Mouse (Mus musculus): ENCODE measurements at regions not wholly inside any gene's neighbourhood (a gene's known extent, or its start where the extent isn't known, plus 50 kb on each side); places are given as distances from the start of the nearest gene placed in this dataset.
"Not testable (repeated sequence)": the region's sequence is repeated elsewhere in the genome, so short reads cannot be mapped to it uniquely, and the experiment has no call there.

- H3K9ac ChIP-seq, result no peak overlapping the region
- ATAC-seq (replicated peaks; ENCODE audit: insufficient number of reproducible peaks, insufficient read depth, low FRiP score, low read depth), result no peak
- 28% methylated on average over 2 of the region's 2 CpGs for WGBS
- no peak overlapping the region for H3K4me2 ChIP-seq
- H3K4me3 ChIP-seq, result no peak overlapping the region
- H3K4me1 ChIP-seq (replicated peaks), result no peaks in the 10 kb centered on the region
- H3K9me3 ChIP-seq (replicated peaks), result no peaks in the 10 kb centered on the region
- no peak overlapping the region for H3K27ac ChIP-seq
- H3K36me3 ChIP-seq, result no peaks in the 10 kb centered on the region
- H3K27me3 ChIP-seq, result no peaks in the 10 kb centered on the region
These were observed 233.9 kb downstream of the Phf3 start for GRCm38 (mm10) chr1:30639807-30640206.

GRCm38 (mm10) chr1:30632760-30633159 lies 241.0 kb downstream of the Phf3 start:
- Histone ChIP-seq H3K4me2 (no peak overlapping the region), H3K27ac (no peak overlapping the region), H3K36me3 (no peaks in the 10 kb centered on the region), H3K4me3 (no peak overlapping the region), H3K27me3 (no peaks in the 10 kb centered on the region), H3K9ac (no peak overlapping the region), H3K4me1 (replicated peaks) (no peaks in the 10 kb centered on the region), H3K9me3 (replicated peaks) (no peaks in the 10 kb centered on the region)
- 56% methylated on average over 1 of the region's 1 CpGs for WGBS
- ATAC-seq (replicated peaks; ENCODE audit: insufficient number of reproducible peaks, insufficient read depth, low FRiP score, low read depth), result no peak

GRCm38 (mm10) chr1:30627796-30628195 lies 245.9 kb downstream of the Phf3 start:
- H3K9ac ChIP-seq; H3K27ac ChIP-seq; H3K36me3 ChIP-seq; H3K4me1 ChIP-seq (replicated peaks); H3K4me2 ChIP-seq; ATAC-seq (replicated peaks; ENCODE audit: insufficient number of reproducible peaks, insufficient read depth, low FRiP score, low read depth); H3K9me3 ChIP-seq (replicated peaks); H3K27me3 ChIP-seq; H3K4me3 ChIP-seq: not testable (repeated sequence)
- WGBS, result 67% methylated on average over 5 of the region's 5 CpGs

- no peak for ATAC-seq (replicated peaks; ENCODE audit: insufficient number of reproducible peaks, insufficient read depth, low FRiP score, low read depth)
- Histone ChIP-seq H3K27me3 (no peaks in the 10 kb centered on the region), H3K4me3 (no peak overlapping the region), H3K4me1 (replicated peaks) (no peaks in the 10 kb centered on the region), H3K9ac (no peak overlapping the region), H3K36me3 (no peaks in the 10 kb centered on the region), H3K9me3 (replicated peaks) (no peaks in the 10 kb centered on the region), H3K4me2 (0 out of 2 replicates have a peak overlapping the region, but pooled peaks have one; percentile 8), H3K27ac (no peak overlapping the region)
- WGBS, result 29% methylated on average over 7 of the region's 7 CpGs
These were observed 278.5 kb downstream of the Phf3 start for GRCm38 (mm10) chr1:30595122-30595730.

DNA sequence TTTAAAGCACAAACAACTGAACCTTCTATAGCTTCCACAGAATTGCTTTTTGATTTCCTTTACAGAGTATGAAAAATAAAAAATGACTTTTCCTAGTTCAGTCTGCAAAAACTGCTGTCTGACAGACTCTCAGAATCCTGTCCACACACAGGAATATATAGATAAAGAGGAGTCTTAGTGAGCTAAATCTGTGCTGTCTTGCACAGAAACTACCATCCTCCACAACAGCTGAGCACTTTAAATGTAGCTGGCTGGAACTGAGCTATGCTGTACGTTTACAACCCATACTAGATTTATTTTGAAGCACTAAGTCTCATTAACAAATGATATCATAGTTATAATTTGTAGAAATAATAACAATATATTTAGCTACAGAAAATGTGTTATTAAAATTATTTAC lies 279.7 kb downstream of the Phf3 start:
- H3K9me3 ChIP-seq (replicated peaks), result no peaks in the 10 kb centered on the region
- H3K9ac ChIP-seq, result no peak overlapping the region
- H3K4me3 ChIP-seq, result no peak overlapping the region
- no peaks in the 10 kb centered on the region for H3K27me3 ChIP-seq
- H3K36me3 ChIP-seq, result no peaks in the 10 kb centered on the region
- no peaks in the 10 kb centered on the region for H3K4me1 ChIP-seq (replicated peaks)
- H3K4me2 ChIP-seq, result no peak overlapping the region
- WGBS, result 40% methylated on average over 1 of the region's 1 CpGs
- H3K27ac ChIP-seq, result no peak overlapping the region
- no peak for ATAC-seq (replicated peaks; ENCODE audit: insufficient number of reproducible peaks, insufficient read depth, low FRiP score, low read depth)

DNA sequence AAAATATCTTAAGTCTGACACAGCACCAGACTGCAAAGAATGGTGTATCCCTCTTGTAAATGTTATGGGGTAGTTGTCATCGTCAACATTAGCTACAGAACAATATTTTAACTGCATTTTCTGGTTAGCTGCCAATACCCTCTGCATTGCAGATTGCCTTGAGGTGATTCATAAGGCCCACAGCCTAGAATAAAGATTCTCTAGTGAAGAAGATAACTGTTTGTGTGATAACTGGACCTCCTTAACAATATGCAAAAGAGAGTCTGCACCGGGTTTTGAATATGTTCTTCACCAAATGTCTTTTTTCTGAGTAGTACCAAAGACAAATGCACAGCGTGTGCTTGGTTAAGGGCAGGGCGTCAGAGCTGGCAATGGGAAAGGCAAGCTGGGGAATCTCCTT lies 283.0 kb downstream of the Phf3 start:
- H3K27ac ChIP-seq, result no peak overlapping the region
- no peak overlapping the region for H3K4me3 ChIP-seq
- H3K27me3 ChIP-seq, result no peaks in the 10 kb centered on the region
- H3K36me3 ChIP-seq, result no peaks in the 10 kb centered on the region
- H3K9me3 ChIP-seq (replicated peaks), result no peaks in the 10 kb centered on the region
- no peak overlapping the region for H3K9ac ChIP-seq
- H3K4me2 ChIP-seq, result no peak overlapping the region
- ATAC-seq (replicated peaks; ENCODE audit: insufficient number of reproducible peaks, insufficient read depth, low FRiP score, low read depth), result no peak
- H3K4me1 ChIP-seq (replicated peaks), result no peaks in the 10 kb centered on the region
- WGBS, result 44% methylated on average over 4 of the region's 4 CpGs

DNA sequence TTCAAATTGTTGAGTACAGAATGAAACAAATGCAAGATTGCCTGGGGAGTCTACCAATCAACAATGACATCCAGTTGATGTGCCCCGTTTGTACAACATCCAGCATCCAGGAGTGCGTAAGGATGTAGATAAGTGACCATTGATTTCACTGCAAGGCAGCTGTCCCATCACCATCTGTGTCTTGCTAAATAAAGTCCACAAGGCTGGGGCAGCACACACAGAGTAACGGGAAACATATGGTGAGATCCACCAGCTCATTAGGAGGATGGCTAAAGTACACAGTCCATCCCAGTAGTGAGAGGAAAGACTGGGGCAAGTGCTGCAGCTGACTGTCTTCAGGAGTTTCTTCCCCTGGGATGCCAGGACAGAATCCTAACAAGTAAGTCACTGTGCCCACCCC lies 284.8 kb downstream of the Phf3 start:
- Histone ChIP-seq H3K4me3 (no peak overlapping the region), H3K9ac (no peak overlapping the region), H3K27me3 (no peaks in the 10 kb centered on the region), H3K27ac (no peak overlapping the region), H3K9me3 (replicated peaks) (no peaks in the 10 kb centered on the region), H3K4me2 (no peak overlapping the region), H3K4me1 (replicated peaks) (no peaks in the 10 kb centered on the region), H3K36me3 (no peaks in the 10 kb centered on the region)
- no peak for ATAC-seq (replicated peaks; ENCODE audit: insufficient number of reproducible peaks, insufficient read depth, low FRiP score, low read depth)
- 43% methylated on average over 3 of the region's 3 CpGs for WGBS

DNA sequence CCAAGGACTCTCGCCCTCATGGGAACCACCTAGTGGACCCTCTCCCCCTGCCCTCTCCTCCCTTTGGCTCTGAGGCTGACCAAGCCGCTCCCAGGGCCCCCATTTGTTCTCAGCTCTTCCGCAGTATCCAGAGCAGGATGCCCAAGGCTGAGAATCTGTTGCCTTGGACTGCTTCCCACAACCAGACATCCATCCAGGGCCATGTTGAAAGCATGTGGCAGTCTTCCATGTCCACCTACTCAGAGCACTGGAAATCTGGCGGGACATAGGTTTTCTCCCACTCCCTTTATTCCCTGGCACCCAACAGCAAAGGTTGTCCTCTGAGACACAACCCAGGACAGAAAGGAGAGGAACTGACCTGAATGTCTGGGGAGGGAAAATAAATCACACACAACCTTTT lies 285.4 kb downstream of the Phf3 start:
- H3K4me2 ChIP-seq, result no peak overlapping the region
- 61% methylated on average over 4 of the region's 4 CpGs for WGBS
- no peak for ATAC-seq (replicated peaks; ENCODE audit: insufficient number of reproducible peaks, insufficient read depth, low FRiP score, low read depth)

DNA sequence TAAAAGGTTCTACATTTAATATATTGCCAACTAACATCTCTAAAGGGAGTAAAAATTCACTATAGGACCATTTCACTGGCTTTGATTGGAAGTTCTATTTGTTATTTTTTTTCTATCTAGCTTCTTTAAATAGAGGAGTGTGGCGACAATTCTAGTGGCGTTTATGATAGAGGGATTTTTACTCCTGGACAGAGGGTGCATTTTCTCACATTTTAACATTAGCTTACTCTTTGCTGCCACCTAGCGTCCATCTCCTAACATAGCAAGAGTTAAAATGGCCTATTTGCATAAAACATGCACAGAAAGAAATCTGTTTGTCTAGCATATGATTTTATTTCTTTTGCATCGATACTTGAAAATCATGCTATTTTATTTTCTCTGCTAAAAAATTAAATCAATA lies 288.9 kb downstream of the Phf3 start:
- Histone ChIP-seq H3K4me2 (no peak overlapping the region), H3K9ac (no peak overlapping the region), H3K36me3 (no peaks in the 10 kb centered on the region), H3K9me3 (replicated peaks) (no peaks in the 10 kb centered on the region), H3K27me3 (no peaks in the 10 kb centered on the region), H3K27ac (no peak overlapping the region), H3K4me3 (no peak overlapping the region), H3K4me1 (replicated peaks) (no peaks in the 10 kb centered on the region)
- WGBS, result 2% methylated on average over 4 of the region's 4 CpGs
- ATAC-seq (replicated peaks; ENCODE audit: insufficient number of reproducible peaks, insufficient read depth, low FRiP score, low read depth), result no peak

More for the DNA sequence above, 285.4 kb downstream of the Phf3 start:
- no peaks in the 10 kb centered on the region for H3K27me3 ChIP-seq
- no peak overlapping the region for H3K4me3 ChIP-seq
- no peaks in the 10 kb centered on the region for H3K36me3 ChIP-seq
- H3K4me1 ChIP-seq (replicated peaks), result no peaks in the 10 kb centered on the region
- no peak overlapping the region for H3K9ac ChIP-seq
- H3K9me3 ChIP-seq (replicated peaks), result no peaks in the 10 kb centered on the region
- no peak overlapping the region for H3K27ac ChIP-seq

- 73% methylated on average over 6 of the region's 6 CpGs for WGBS
- no peak overlapping the region for H3K4me3 ChIP-seq
- ATAC-seq (replicated peaks; ENCODE audit: insufficient number of reproducible peaks, insufficient read depth, low FRiP score, low read depth), result no peak
- H3K4me1 ChIP-seq (replicated peaks), result no peaks in the 10 kb centered on the region
- H3K9me3 ChIP-seq (replicated peaks), result no peaks in the 10 kb centered on the region
- H3K4me2 ChIP-seq, result no peak overlapping the region
- no peak overlapping the region for H3K27ac ChIP-seq
- no peaks in the 10 kb centered on the region for H3K27me3 ChIP-seq
- H3K9ac ChIP-seq, result no peak overlapping the region
- H3K36me3 ChIP-seq, result no peaks in the 10 kb centered on the region
These were observed 289.9 kb downstream of the Phf3 start for GRCm38 (mm10) chr1:30583860-30584259.

- Histone ChIP-seq H3K9me3 (replicated peaks) (no peaks in the 10 kb centered on the region), H3K36me3 (no peaks in the 10 kb centered on the region), H3K9ac (no peak overlapping the region), H3K4me3 (no peak overlapping the region), H3K27me3 (no peaks in the 10 kb centered on the region), H3K4me1 (replicated peaks) (no peaks in the 10 kb centered on the region), H3K4me2 (no peak overlapping the region), H3K27ac (no peak overlapping the region)
- WGBS, result 86% methylated on average over 6 of the region's 6 CpGs
- no peak for ATAC-seq (replicated peaks; ENCODE audit: insufficient number of reproducible peaks, insufficient read depth, low FRiP score, low read depth)
These were observed 309.0 kb downstream of the Phf3 start for GRCm38 (mm10) chr1:30564757-30565156.

- H3K9ac ChIP-seq; H3K4me2 ChIP-seq; H3K9me3 ChIP-seq (replicated peaks); H3K27me3 ChIP-seq; H3K4me3 ChIP-seq; ATAC-seq (replicated peaks; ENCODE audit: insufficient number of reproducible peaks, insufficient read depth, low FRiP score, low read depth); H3K4me1 ChIP-seq (replicated peaks); H3K36me3 ChIP-seq; H3K27ac ChIP-seq: not testable (repeated sequence)
- WGBS, result 47% methylated on average over 4 of the region's 4 CpGs
These were observed 325.0 kb downstream of the Phf3 start for GRCm38 (mm10) chr1:30548761-30549160.

Measured in heart, embryonic 15.5 days (tissue).